Mouse (Mus musculus) effector memory CD4-positive, alpha-beta T cell, adult 5 months (primary cell): ENCODE measurements around the gene Edaradd. TPM values are rescaled to one million over a fixed set of nuclear protein-coding genes. Genes with fewer than 3 reads are reported as not detected.

ENCODE experiments used
- polyA plus RNA-seq: library from polyadenylated mRNA; unstranded; fragments of 100-300 nt; shearing (Covaris generic); gene quantifications from one replicate; pipeline ENCODE4 v1.2.1, GENCODE M21; 2017

Gene Edaradd
- 0.84 TPM for polyA plus RNA-seq

GRCm38 (mm10) chr13:12519955-12520584, at the start of gene Edaradd:
Gene Edaradd, minus strand, starts transcription at chr13:12520438.

GRCm38 (mm10) chr13:12565621-12566390, 45.6 kb upstream of the Edaradd start, which contains the start of gene Ero1lb:
Gene Ero1lb, plus strand, starts transcription at chr13:12565874.

GRCm38 (mm10) chr13:12464844-12465243, 55.4 kb downstream of the Edaradd start, which contains the start of gene Lgals8:
Gene Lgals8, minus strand, starts transcription at chr13:12464944.

Other genes with a start within 250 kb of the Edaradd start
- gene Actn2, start 179.7 kb downstream of the Edaradd start, polyA plus RNA-seq: 2.5 TPM
- gene Heatr1, start 125.4 kb downstream of the Edaradd start, polyA plus RNA-seq: 40.6 TPM
- 55.1 TPM for gene Lgals8, start 55.5 kb downstream of the Edaradd start, polyA plus RNA-seq
- 18.5 TPM for gene Ero1lb, start 45.4 kb upstream of the Edaradd start, polyA plus RNA-seq